Mouse (Mus musculus) retina, embryonic 14.5 days (tissue): Measurements from ENCODE around the gene Treh.
"Not testable (repeated sequence)": the region's sequence is repeated elsewhere in the genome, so short reads cannot be mapped to it uniquely, and the experiment has no call there.

Source experiments
- DNase-seq: peaks from one replicate; pipeline ENCODE4 v3.0.0-alpha.2; 2015; ENCODE audit warnings: low spot score

Treh gene

DNA sequence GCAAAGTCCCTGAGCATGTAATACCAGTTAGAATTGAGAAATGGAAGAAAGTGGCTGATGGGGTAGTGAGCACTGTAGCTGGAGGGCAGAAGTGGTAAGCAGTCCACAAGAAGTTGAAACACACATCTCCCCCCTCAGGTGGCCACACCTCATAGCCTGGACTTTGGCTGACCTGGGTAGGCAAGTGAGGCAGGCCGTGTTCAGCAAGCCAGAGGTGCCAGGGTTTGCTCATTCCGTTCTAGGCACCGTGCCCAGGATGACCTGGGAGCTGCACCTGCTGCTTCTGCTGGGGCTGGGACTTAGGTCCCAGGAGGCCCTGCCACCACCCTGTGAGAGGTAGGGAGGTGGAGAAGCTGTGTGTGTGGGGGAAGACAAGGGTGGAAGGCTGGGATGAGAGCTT, at the start of gene Treh:
TSS of gene Treh (plus strand) at position 229 of the 400 bp plus-strand sequence.
- no peak for DNase-seq

DNA sequence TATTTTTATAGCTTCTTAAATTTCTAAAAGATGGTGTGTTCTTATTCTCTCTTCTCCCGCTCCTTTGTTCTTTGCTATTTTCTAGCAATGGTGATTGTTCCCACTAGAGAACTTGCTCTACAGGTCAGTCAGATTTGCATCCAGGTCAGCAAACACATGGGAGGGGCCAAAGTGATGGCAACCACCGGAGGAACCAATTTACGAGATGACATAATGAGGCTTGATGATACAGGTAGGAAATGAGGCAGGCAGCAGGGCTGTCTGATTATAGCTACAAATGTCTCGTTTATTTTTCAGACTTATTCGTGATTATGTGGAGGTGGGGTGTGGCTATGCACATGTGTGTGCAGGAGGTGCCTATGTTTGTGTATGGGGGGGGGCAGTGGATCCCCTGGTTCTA, 48.6 kb upstream of the Treh start:
- no peak for DNase-seq

GRCm38 (mm10) chr9:44626268-44626667, 46.8 kb upstream of the Treh start:
- DNase-seq, result no peak

DNA sequence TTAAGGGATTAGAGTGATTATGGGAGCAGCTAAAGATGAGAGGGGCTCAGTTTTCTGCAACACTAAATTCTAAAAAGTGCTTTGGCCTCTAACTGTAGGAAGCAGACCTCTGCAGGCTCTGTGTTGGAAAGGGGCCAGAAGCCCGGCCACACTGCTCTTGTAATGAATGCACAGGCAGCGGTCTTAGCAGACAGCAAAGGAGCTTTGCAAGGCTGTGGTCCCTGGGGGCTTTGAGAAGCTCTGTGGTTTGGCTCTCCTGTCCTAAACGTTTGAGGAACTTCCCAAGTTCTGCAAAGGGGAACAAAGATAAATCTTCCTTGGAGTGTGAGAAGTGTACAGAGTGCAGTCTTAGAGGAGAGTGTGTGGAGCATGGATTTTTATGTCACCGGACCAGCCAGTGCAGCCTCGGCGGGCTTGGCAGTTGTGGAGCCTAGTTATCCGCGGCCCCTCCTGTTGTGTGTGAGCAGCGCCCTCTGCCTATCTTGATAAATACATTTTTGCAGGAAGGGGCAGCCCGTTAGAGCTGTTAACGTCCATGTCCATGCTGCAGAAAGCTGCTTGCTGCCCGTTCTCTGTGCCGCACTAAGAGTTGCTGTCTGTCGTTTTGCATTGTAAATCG, 35.4 kb upstream of the Treh start:
- no peak for DNase-seq

GRCm38 (mm10) chr9:44638726-44639125, 34.3 kb upstream of the Treh start:
- DNase-seq, result not testable (repeated sequence)

DNA sequence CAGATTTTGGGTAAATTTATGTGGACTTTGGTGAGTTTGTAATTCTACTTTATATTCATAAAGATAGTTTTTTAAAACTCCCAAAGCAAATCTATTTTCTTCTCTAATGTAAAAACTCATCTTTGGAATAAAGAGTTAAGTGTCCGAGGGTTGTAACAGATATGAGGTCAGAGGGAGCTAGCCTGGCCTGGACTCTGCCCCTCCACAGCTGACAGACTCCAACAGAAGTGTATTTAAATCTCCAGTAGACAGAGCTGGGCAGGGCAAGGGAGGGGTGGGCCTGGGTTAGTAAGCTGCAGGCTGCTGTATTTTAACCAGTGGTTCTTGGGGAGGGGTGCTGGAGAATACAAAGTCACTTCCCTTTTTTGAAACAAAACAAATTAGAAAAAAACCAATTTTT, 33.0 kb upstream of the Treh start:
- DNase-seq, result not testable (repeated sequence)

GRCm38 (mm10) chr9:44640646-44641357, 32.2 kb upstream of the Treh start:
- DNase-seq, result no peak

GRCm38 (mm10) chr9:44641616-44642015, 31.4 kb upstream of the Treh start:
- no peak for DNase-seq

DNA sequence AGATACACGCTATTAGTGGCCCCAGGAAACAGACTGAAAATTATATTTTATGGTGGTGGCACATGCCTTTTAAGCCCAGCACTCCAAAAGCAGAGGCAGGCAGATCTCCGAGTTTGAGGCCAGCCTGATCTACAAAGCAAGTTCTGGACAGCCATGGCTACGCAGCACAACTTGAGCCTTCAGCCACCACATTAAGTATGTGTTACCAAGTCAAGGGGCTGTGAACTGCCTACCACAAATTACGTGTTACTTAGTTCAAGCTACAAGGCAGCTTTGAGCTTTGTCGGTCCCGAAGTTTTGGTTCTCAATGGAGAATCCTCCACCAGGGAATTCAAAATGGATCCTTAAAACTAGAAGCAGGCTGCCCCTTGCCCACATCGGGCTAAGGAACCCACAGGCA, 29.9 kb upstream of the Treh start:
- DNase-seq, result no peak

DNA sequence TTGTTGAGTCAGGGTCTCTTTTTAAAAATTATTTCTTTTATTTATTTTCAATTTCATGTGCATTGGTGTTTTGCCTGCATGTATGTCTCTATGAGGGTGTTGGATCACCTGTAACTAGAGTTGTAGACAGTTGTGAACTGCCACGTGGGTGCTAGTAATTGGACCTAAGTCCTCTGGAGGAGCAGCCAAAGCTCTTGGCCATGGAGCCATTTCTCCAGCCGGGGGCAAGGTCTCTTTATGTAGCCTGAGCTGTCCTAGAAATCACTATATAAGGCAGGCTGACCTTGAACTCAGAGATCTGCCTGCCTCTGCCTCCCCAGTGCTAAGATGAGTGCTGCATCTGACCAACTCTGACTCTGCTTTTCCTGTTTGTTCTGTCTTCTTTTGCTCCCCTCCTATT, 28.8 kb upstream of the Treh start:
- DNase-seq, result no peak

DNA sequence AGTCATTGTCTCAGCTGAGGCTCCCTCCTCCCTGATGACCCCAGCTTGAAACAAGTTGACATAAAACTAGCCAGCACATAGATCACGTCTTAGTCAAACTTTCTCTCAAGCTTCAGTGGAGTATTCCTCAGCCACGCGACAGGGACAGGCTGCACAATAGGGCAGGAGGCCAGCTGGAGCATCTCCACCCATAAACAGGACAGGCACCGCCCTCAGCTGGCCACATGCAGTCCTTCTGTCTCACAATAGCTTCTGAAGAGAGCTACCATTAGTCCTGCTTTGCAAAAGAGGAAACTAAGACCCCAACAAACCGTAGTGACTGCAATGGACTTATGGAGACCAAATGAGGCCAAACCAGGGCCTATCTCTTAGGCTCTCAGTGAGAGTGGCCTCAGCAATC, 27.6 kb upstream of the Treh start:
- DNase-seq, result no peak

- DNase-seq, result no peak
These were observed 27.1 kb upstream of the Treh start for GRCm38 (mm10) chr9:44645924-44646323.

- DNase-seq, result no peak
These were observed 26.7 kb upstream of the Treh start for GRCm38 (mm10) chr9:44646366-44646765.

- DNase-seq, result no peak
These were observed 26.0 kb upstream of the Treh start for GRCm38 (mm10) chr9:44647026-44647425.

GRCm38 (mm10) chr9:44647656-44648055, 25.4 kb upstream of the Treh start:
- DNase-seq, result no peak

DNA sequence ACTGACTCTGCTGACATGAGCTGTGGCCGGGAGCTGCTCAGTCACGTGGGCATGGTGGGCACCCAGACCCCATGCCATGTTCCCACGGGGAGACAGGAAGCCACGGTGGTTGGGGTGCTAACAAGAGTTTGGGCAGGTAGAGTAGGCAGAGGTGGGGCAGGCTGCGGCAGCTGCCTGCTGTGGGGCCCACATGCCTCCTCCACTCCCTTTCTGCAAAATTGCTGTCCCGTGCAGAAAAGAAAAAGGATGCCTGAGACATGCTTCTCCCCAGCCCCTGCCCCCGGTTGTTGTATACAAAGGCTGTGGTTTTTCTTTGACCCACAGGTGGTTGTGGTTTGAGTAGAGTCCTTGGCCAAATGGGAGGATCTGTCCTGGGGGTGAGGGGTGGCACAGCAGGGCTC, 24.2 kb upstream of the Treh start:
- no peak for DNase-seq

DNA sequence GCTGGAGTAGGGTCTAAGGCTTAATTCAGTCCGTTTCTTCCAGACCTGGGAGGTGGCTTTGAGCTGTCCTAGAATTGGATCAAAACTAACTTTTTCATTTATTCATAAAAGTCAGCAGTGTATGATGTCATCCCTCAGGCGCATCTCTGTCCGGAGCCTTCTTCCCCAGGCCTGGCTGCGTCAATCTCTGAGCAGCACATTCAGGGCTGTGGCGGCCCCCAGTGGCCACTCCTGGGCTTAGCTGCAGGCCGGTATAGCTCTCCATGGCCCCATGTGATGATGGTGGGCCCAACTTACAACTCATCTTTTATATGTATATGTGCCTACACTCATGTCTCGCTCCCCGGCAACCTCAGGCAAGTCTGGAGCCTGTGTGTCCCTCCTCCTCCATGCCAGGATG, 21.0 kb upstream of the Treh start:
- peak; percentile 80 for DNase-seq

DNA sequence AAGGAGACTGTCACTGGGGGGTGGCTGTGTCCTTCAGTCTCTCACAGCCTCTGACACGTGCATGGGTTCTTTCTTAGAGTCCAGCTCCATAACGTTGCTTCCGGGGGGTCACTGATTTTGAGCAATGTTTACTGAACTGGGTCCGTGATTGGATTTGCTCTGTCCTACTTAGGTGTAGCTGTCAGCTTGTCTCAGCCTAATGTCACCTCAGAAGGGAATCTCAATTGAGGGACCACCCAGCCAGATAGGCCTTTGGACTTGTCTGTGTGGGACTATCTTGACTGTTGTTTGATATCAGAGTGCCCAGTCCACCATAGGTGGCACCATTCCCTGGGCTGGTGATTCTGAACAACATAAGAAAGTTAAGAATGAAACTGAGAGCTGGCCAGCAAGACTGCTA, 19.1 kb upstream of the Treh start:
- DNase-seq, result no peak

GRCm38 (mm10) chr9:44655098-44656066, 17.7 kb upstream of the Treh start:
- peak; percentile 90 for DNase-seq

GRCm38 (mm10) chr9:44663706-44664105, 9.3 kb upstream of the Treh start:
- DNase-seq, result no peak

- no peak for DNase-seq
These were observed 1.6 kb upstream of the Treh start for GRCm38 (mm10) chr9:44671416-44671815.

DNA sequence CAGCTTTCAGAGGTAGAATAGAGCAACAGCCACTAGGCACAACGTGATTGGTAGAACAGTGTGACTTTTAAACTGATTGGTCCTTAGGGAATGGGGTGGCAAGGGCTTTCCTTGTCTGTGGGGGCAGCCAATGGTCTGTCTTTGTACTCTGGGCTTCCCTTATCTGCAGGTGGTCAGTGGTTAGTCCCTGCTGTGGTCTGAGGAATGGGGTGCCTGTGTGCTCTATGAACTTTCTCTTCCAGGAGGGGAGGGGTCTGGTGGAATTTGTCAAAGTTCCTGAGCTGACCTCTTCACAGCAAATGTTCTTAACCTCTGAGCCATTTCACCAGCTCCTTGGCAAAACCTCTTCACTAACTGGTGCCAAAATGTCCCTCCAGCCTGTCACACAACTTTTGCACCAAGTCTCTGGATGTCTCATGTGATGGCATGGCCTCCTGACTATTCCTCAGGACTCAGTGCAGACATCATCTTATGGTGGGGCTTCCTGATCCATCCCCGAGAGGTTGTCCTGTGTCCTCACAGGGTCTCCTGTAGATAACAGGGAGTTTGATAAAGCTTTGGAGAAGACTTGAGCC, 655 bp upstream of the Treh start:
- DNase-seq, result no peak
